Mouse (Mus musculus) lung, postnatal 4 days (tissue): ENCODE results near the gene Rps10.

Experiments
- DNase-seq, 2 experiments: peaks; one replicate each; pipeline ENCODE4 v3.0.0; 2021

Gene Rps10

GRCm38 (mm10) chr17:27610679-27611518, 25.6 kb downstream of the Rps10 start:
- DNase-seq: no peak

- DNase-seq: no peak
Measured at GRCm38 (mm10) chr17:27609576-27609975, 26.9 kb downstream of the Rps10 start.

GRCm38 (mm10) chr17:27603522-27604234, 32.8 kb downstream of the Rps10 start:
- no peak for DNase-seq

GRCm38 (mm10) chr17:27603036-27603435, 33.4 kb downstream of the Rps10 start:
- no peak for DNase-seq

GRCm38 (mm10) chr17:27600869-27601268, 35.6 kb downstream of the Rps10 start:
- DNase-seq: no peak

- DNase-seq: no peak
Measured at GRCm38 (mm10) chr17:27600286-27600685, 36.2 kb downstream of the Rps10 start.

DNA sequence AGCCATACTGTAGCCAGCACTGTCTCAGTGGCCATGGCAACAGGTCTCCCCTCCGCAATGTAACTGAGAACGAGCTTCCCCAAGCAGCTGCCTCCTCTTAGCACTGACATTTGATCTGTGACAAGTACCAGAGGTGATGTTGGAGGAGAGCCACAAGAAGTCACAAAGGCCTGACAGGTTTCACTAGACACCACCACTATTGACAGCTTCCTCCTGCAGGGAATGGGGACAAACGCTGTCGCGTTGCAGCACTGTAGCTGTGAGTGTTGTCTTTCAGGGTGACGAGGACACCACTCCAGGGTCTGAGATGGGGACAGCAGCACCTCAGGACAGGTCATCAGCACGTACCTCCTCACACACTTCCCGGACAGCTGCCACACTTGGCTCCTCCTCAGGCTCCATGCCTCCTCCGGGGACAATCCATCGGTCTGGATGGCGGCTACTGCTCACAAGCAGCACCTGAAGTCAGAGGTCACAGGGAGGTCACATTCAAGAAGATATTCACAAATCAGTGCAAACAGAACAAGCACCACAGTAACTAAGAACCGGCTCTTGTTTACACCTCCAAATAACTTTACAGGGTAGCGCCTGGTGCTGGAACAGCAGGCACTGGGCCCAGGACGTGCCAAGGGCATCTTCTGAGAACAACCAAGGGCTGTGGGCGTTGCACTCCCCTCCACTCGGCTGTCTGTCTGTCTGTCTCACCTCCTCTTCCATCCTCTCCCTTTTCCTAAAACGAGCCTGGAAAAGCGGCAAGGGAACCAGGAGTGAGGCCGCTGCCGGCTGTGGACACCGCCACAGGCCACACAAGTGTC, 39.9 kb downstream of the Rps10 start:
- no peak for DNase-seq

DNA sequence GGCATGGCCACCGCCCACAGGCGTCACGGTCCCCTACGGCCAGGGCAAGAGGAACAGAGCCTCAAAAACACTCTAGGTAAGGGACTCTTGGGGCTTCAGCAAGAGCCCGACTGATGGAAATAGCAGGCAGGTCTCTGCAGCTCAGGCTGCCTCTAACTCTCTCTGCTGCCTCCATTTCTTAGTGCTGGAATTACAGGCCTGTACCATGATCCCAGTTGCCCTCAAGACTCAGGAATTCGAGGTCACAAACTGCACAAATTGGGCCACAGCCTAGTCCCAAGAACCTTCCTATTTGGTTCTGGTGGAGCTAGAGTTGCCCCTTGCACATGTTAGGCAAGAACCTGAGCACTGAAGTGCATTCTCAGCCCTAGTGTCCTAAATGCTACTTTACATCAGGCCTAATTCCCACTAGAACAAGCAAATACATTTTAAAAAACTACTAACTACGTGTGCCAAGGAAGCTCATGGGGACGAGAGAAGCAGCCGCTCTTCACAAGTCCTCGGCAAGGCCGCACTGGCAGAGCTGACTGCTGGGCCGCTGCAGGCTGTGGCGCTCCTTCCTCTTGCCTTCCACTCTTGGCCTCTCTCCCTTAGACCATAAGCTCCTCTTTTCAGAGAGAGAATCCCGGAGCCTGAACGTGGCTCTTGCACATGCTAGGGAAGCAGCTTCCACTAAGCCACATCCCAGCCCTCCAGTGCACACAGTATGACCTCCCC, 40.7 kb downstream of the Rps10 start:
- DNase-seq: no peak

DNA sequence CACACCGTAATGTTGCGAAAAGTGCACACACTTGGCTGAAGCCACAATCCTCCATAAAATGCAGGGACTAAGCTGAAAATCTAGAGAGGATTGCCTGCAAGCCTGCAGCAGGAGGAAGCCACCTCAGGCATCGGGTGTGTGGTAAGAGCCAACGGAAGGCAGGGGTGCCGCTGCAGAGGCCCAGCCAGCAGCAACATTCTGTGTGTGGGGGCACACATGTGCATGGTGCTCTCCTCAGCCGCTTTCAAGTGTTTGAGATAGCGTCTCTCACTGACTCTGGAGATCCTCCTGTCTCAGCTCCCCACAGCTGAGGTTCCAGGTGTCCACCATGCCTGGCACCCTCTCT, 43.9 kb downstream of the Rps10 start:
- DNase-seq: no peak

DNA sequence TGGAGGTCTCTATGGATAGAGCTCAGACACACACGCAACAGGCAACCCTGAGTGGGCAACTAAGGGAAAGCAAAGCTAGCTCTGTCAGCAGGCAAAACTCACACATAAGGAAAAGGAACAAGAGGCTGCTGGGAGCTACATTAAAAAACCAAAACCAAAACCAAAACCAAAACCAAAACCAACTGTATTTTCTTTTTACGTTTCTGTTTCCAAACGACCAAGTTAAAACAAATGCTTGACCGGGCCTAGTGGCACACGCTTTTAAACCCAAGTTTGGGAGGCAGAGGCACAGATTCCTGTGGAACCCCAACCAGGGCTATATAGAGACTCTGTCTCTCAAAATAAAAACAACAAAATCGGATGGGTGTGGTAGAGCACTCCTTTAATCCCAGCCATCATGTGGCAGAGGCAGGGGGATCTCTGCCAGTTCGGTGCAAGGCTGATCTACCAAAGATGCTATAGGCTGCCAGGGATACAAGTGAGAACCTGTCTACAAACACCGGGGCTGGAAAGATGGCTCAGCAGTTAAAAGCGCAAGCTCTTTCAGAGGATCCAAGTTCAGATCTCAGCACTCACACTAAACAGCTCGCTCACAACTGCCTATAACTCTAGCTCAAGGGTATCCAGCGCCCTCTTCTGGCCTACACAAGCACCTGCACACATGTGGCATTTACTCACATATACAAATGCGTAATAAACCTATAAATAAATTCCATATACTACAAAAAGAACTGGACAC, 44.5 kb downstream of the Rps10 start:
- DNase-seq: no peak

DNA sequence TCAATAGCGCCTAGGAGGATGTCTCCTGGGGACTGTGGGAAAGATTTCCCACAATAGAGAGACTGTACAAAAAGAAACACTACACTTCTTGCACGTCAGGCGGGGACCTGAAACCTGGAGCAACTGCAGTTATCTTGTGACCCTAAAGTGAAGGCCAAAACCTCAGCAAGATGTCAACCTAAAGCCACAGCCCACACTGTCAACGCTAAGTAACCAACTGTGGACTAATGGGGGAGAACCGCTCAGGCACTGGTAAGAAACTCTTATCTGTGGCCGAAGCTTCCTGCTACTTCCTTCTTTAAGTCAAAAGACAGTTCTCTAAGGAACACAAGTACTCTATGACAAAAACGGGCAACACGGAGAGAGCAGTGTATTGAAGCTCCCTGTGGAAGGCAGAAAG, 48.2 kb downstream of the Rps10 start:
- no peak for DNase-seq

GRCm38 (mm10) chr17:27587252-27587651, 49.2 kb downstream of the Rps10 start:
- no peak for DNase-seq

GRCm38 (mm10) chr17:27586661-27587060, 49.8 kb downstream of the Rps10 start:
- DNase-seq: no peak

GRCm38 (mm10) chr17:27583185-27583894, 53.1 kb downstream of the Rps10 start:
- DNase-seq: no peak
